Comparison of ENCODE assay signal across 7 mouse cellular contexts in the genomic region with DNA sequence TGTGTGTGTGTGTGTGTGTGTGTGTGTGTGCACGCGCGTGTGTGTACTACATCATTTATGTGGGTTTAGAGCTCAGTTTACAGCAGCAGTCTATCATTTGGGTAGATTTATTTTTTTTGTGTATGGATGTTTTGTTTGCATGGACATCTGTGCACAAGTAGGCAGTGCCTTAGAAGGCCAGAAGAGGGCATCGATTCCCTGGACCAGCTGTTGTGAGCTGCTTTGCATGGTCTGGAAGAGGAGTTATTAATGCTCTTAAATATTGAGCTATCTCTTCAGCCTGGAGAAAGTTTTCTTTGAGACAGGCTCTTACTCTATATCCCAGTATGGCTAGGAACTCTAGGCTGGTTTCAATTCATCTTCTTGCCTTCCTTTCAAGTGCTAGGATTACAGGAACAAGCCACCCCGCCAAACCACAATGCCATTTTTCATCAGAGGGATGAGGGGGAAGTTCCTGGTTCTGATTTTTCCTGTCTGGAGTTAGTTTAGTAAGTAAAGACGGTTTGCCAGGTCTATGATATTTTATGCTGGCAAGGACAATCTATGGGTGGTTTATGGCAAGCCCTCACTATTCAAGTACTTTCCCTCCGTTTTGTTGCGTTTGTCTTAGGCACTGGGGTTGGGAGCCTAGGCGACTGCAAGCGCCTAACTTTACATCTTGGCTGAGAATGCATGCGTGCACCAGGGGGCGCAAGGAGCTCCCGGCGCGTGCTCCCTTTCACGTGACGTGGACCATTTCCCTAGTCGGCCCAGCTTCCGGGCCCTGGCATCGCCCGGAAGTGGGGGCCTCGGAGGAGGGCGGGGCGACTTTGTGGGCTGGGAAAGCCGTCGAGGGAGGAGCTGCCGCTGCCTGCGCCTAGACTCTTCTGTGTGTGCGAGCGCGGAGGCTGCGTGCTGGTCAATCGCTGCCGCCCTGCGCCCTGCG. TPM values are rescaled to one million over a fixed set of nuclear protein-coding genes. Genes with fewer than 3 reads are reported as not detected.
DNase-seq lines count a peak whose midpoint lies in the region; ATAC-seq lines count a peak whose summit lies in the region.

A gene (plus strand): TSS at position 859 of the 925 bp plus-strand sequence.

- H3K4me1 ChIP-seq in intestine, embryonic 16.5 days (ENCODE audit: control insufficient read depth, insufficient read depth, low read length) = no peaks in the 10 kb centered on the region
- no peaks in the 10 kb centered on the region for H3K4me1 ChIP-seq in midbrain, embryonic 11.5 days (ENCODE audit: control insufficient read depth, insufficient read depth, low read length)

- ATAC-seq in intestine, embryonic 16.5 days = peak; percentile 97
- peak; percentile 98 for ATAC-seq in midbrain, embryonic 11.5 days (ENCODE audit: low FRiP score)

- peak within 1 kb of the TSS; percentile 55 for H3K4me3 ChIP-seq in intestine, embryonic 16.5 days (ENCODE audit: low read length)
- H3K4me3 ChIP-seq in midbrain, embryonic 11.5 days (ENCODE audit: low read depth, low read length) = peak within 1 kb of the TSS; percentile 44

- H3K27ac ChIP-seq in intestine, embryonic 16.5 days (ENCODE audit: low read length) = peak within 1 kb of the TSS; percentile 74
- no peak within 1 kb of the TSS for H3K27ac ChIP-seq in midbrain, embryonic 11.5 days (ENCODE audit: low read depth, low read length)

- H3K9me3 ChIP-seq in intestine, embryonic 16.5 days (ENCODE audit: control insufficient read depth, low read length) = no peaks in the 10 kb centered on the region
- no peaks in the 10 kb centered on the region for H3K9me3 ChIP-seq in midbrain, embryonic 11.5 days (ENCODE audit: control insufficient read depth, low read length)

- H3K4me2 ChIP-seq in intestine, embryonic 16.5 days (ENCODE audit: low read depth, low read length) = peak within 1 kb of the TSS; percentile 56
- peak within 1 kb of the TSS; percentile 51 for H3K4me2 ChIP-seq in midbrain, embryonic 11.5 days

- 14% methylated on average over 33 of the region's 36 CpGs for WGBS in intestine, embryonic 16.5 days
- WGBS in midbrain, embryonic 11.5 days = 18% methylated on average over 36 of the region's 36 CpGs

- no peaks in the 10 kb centered on the region for H3K36me3 ChIP-seq in intestine, embryonic 16.5 days (ENCODE audit: control insufficient read depth, insufficient read depth, low read length)
- H3K36me3 ChIP-seq in midbrain, embryonic 11.5 days (ENCODE audit: control insufficient read depth, insufficient read depth, low read length) = no peaks in the 10 kb centered on the region

- intact Hi-C loops in gastrocnemius, postnatal 36 days (cut with DNase I) = loop anchor here (2.0 to 5.0 kb wide), 2 partner anchors 82 to 146 kb away; no protein-coding TSS in a partner anchor
- intact Hi-C loops in left cerebral cortex, postnatal 36 days (cut with DNase I) = loop anchor here (1.0 to 2.0 kb wide), 2 partner anchors 80 to 145 kb away; no protein-coding TSS in a partner anchor

- H3K27me3 ChIP-seq in intestine, embryonic 16.5 days (replicated peaks; ENCODE audit: control insufficient read depth, insufficient read depth, low read length) = no peaks in the 10 kb centered on the region
- H3K27me3 ChIP-seq in midbrain, embryonic 11.5 days (ENCODE audit: control insufficient read depth, insufficient read depth, low read length) = no peaks in the 10 kb centered on the region

- DNase-seq in adrenal gland, adult 2 months = peak; percentile 94
- DNase-seq in embryo, embryonic 11.5 days (ENCODE audit: low read depth, low spot score) = peak; percentile 87
- peak; percentile 79 to 86 for DNase-seq in gastrocnemius, postnatal 36 days
- peak; percentile 80 to 86 for DNase-seq in left cerebral cortex, postnatal 36 days (ENCODE audit: low spot score in 2 of 2)
- DNase-seq in midbrain, embryonic 11.5 days (ENCODE audit: low spot score, missing footprints) = peak; percentile 98
- DNase-seq in skeletal muscle tissue, adult 2 months (ENCODE audit: low read depth, low spot score) = peak; percentile 88

- H3K9ac ChIP-seq in intestine, embryonic 16.5 days (ENCODE audit: low read depth, low read length) = peak within 1 kb of the TSS; percentile 71
- H3K9ac ChIP-seq in midbrain, embryonic 11.5 days (ENCODE audit: low read length) = peak within 1 kb of the TSS; percentile 66

RNA-seq across cellular contexts. Expression of the gene that starts here (rescaled TPM):
- 10 to 100 TPM; 34.1 to 42.6 TPM for total RNA-seq in adrenal gland, adult 2 months (2021)
- 1.4 and 2.1 TPM in 2 replicates for polyA plus RNA-seq in adrenal gland, adult 2 months (2012; rRNA removed)
- 1 to 10 TPM; 5.9 to 7.5 TPM for total RNA-seq in gastrocnemius, postnatal 36 days (2021)
- polyA plus RNA-seq in intestine, embryonic 16.5 days (2015; fragmentation: Nextera tagmentation; extraction: Ambion mirVana) = 17.0 and 18.1 TPM in 2 replicates
- total RNA-seq in left cerebral cortex, postnatal 36 days (2021) = 1 to 10 TPM; 6.1 to 7.8 TPM
- 25.4 and 28.8 TPM in 2 replicates for polyA plus RNA-seq in midbrain, embryonic 11.5 days (2014; fragmentation: Nextera tagmentation; extraction: Ambion mirVana)
